Mouse (Mus musculus) MEL (cell line): ENCODE data around the gene Pipox. TPM values are rescaled to one million over a fixed set of nuclear protein-coding genes. Genes with fewer than 3 reads are reported as not detected.
A peak's percentile ranks its signal among the peaks of the same experiment; 100 is the strongest.

ENCODE experiments used
- DNase-seq: peaks from one replicate; pipeline ENCODE4 v3.0.0; 2011; ENCODE audit warnings: low read depth, low spot score
- H3K27ac ChIP-seq: 2 replicates; pipeline ENCODE4 v1.5.1; 2012; ENCODE audit warnings: low read depth, mild to moderate bottlenecking, control low read depth, low read length, moderate library complexity; ENCODE audit not compliant: control insufficient read depth
- H3K27me3 ChIP-seq, 2 experiments: fragments of 150-350 bp in 1 of 2; sonication (generic) in 1 of 2; 2 replicates each; pipeline ENCODE4 v1.6.1; 2012; ENCODE audit warnings: low read length in 2 of 2, mild to moderate bottlenecking in 2 of 2, improper control_type of control experiment in 1 of 2, moderate library complexity in 1 of 2; ENCODE audit not compliant: insufficient read depth in 2 of 2, control insufficient read depth in 1 of 2
- H3K36me3 ChIP-seq, 2 experiments: 2 replicates each; pipeline ENCODE4 v1.6.1; 2012 to 2014; ENCODE audit warnings: low read length in 2 of 2, improper control_type of control experiment in 1 of 2, inconsistent platforms in 1 of 2, mild to moderate bottlenecking in 1 of 2; ENCODE audit not compliant: insufficient read depth in 2 of 2, control insufficient read depth in 1 of 2
- H3K4me1 ChIP-seq, 2 experiments: fragments of 150-350 bp in 1 of 2; sonication (generic) in 1 of 2; 2 replicates each; pipeline ENCODE4 v1.6.1; 2012; ENCODE audit warnings: low read length in 2 of 2, improper control_type of control experiment in 1 of 2, mild to moderate bottlenecking in 1 of 2; ENCODE audit not compliant: insufficient read depth in 2 of 2, control insufficient read depth in 1 of 2
- H3K4me3 ChIP-seq, 2 experiments: fragments of 150-350 bp in 1 of 2; sonication (generic) in 1 of 2; 2 replicates each; pipeline ENCODE4 v1.5.1; 2012; ENCODE audit warnings: low read depth in 2 of 2, low read length in 2 of 2, mild to moderate bottlenecking in 2 of 2, moderate library complexity in 2 of 2, control low read depth in 1 of 2, improper control_type of control experiment in 1 of 2; ENCODE audit not compliant: control insufficient read depth in 1 of 2, insufficient read depth in 1 of 2
- H3K79me2 ChIP-seq: 2 replicates; pipeline ENCODE4 v1.6.1; 2012; ENCODE audit warnings: mild to moderate bottlenecking, low read length, moderate library complexity; ENCODE audit not compliant: control insufficient read depth, poor library complexity, insufficient read depth
- H3K9ac ChIP-seq: 2 replicates; pipeline ENCODE4 v1.6.1; 2012; ENCODE audit warnings: low read depth, mild to moderate bottlenecking, control low read depth, low read length, moderate library complexity; ENCODE audit not compliant: control insufficient read depth, poor library complexity, severe bottlenecking
- H3K9me3 ChIP-seq: fragments of 150-350 bp; sonication (generic); replicated peaks from 2 replicates; pipeline ENCODE4 v1.6.1; 2012; ENCODE audit warnings: mild to moderate bottlenecking, low read length, improper control_type of control experiment, moderate library complexity; ENCODE audit not compliant: insufficient read depth
- BHLHE40 ChIP-seq: IDR thresholded peaks from 2 replicates; pipeline ENCODE4 v1.6.1; 2012; ENCODE audit warnings: low read depth, mild to moderate bottlenecking, inconsistent platforms, low read length, improper control_type of control experiment, borderline replicate concordance
- CHD2 ChIP-seq: IDR thresholded peaks from 2 replicates; pipeline ENCODE4 v1.6.1; 2011; ENCODE audit warnings: low read length, improper control_type of control experiment
- GABPA ChIP-seq: IDR thresholded peaks from 2 replicates; pipeline ENCODE4 v1.6.1; 2012; ENCODE audit warnings: low read depth, mild to moderate bottlenecking, inconsistent platforms, low read length, improper control_type of control experiment, moderate library complexity
- HCFC1 ChIP-seq: IDR thresholded peaks from 2 replicates; pipeline ENCODE4 v1.6.1; 2012; ENCODE audit warnings: low read depth, mild to moderate bottlenecking, inconsistent platforms, low read length, improper control_type of control experiment, moderate library complexity
- MAFK ChIP-seq: IDR thresholded peaks from 2 replicates; pipeline ENCODE4 v1.6.1; 2011; ENCODE audit warnings: low read depth, mild to moderate bottlenecking, low read length, improper control_type of control experiment, borderline replicate concordance
- MAX ChIP-seq: IDR thresholded peaks from 2 replicates; pipeline ENCODE4 v1.6.1; 2011; ENCODE audit warnings: low read length, improper control_type of control experiment
- MAZ ChIP-seq: IDR thresholded peaks from 2 replicates; pipeline ENCODE4 v1.6.1; 2012; ENCODE audit warnings: low read depth, mild to moderate bottlenecking, inconsistent platforms, low read length, improper control_type of control experiment
- MXI1 ChIP-seq: IDR thresholded peaks from 2 replicates; pipeline ENCODE4 v1.6.1; 2011; ENCODE audit warnings: mild to moderate bottlenecking, low read depth, low read length, improper control_type of control experiment
- NELFE ChIP-seq: IDR thresholded peaks from 2 replicates; pipeline ENCODE4 v1.6.1; 2011; ENCODE audit warnings: low read depth, low read length, improper control_type of control experiment
- NRF1 ChIP-seq: IDR thresholded peaks from 2 replicates; pipeline ENCODE4 v1.6.1; 2014; ENCODE audit warnings: low read depth, mild to moderate bottlenecking, inconsistent platforms, low read length, improper control_type of control experiment, moderate library complexity; ENCODE audit not compliant: poor library complexity, insufficient read depth, severe bottlenecking
- POLR2A ChIP-seq, 2 experiments: IDR thresholded peaks; 2 replicates each; pipeline ENCODE4 v1.6.1; 2011 to 2012; ENCODE audit warnings: low read length in 2 of 2, mild to moderate bottlenecking in 2 of 2, control low read depth in 1 of 2, improper control_type of control experiment in 1 of 2, low read depth in 1 of 2, moderate library complexity in 1 of 2; ENCODE audit not compliant: control insufficient read depth in 1 of 2, insufficient read depth in 1 of 2, poor library complexity in 1 of 2
- POLR2AphosphoS2 ChIP-seq: IDR thresholded peaks from 2 replicates; pipeline ENCODE4 v1.6.1; 2011; ENCODE audit warnings: low read length, improper control_type of control experiment
- POLR2AphosphoS5 ChIP-seq: IDR thresholded peaks from 2 replicates; pipeline ENCODE4 v1.6.1; 2012; ENCODE audit warnings: low read depth, borderline replicate concordance, mild to moderate bottlenecking, inconsistent platforms, low read length, moderate library complexity, mixed read lengths
- RCOR1 ChIP-seq: IDR thresholded peaks from 2 replicates; pipeline ENCODE4 v1.6.1; 2012; ENCODE audit warnings: low read depth, mild to moderate bottlenecking, inconsistent platforms, low read length, improper control_type of control experiment
- SIN3A ChIP-seq: IDR thresholded peaks from 2 replicates; pipeline ENCODE4 v1.6.1; 2012; ENCODE audit warnings: low read length, improper control_type of control experiment, inconsistent platforms
- SMC3 ChIP-seq: IDR thresholded peaks from 2 replicates; pipeline ENCODE4 v1.6.1; 2011; ENCODE audit warnings: low read depth, low read length, improper control_type of control experiment
- TAL1 ChIP-seq: IDR thresholded peaks from 2 replicates; pipeline ENCODE4 v1.6.1; 2012; ENCODE audit warnings: mild to moderate bottlenecking, inconsistent platforms, low read length, moderate library complexity, mixed read lengths
- TBP ChIP-seq: IDR thresholded peaks from 2 replicates; pipeline ENCODE4 v1.8.0; 2011; ENCODE audit warnings: low read depth, low read length, improper control_type of control experiment
- TCF12 ChIP-seq: IDR thresholded peaks from 2 replicates; pipeline ENCODE4 v1.6.1; 2014; ENCODE audit warnings: low read depth, mild to moderate bottlenecking, inconsistent platforms, low read length, improper control_type of control experiment, moderate library complexity
- polyA plus RNA-seq, 2 experiments: library from polyadenylated mRNA; stranded (reverse) in 1 of 2; unstranded in 1 of 2; fragments of >175 nt in 1 of 2; fragments of >200 nt in 1 of 2; gene quantifications; 2 replicates each; pipeline versions ENCODE4 v1.2.1 to v1.2.4; 2012; ENCODE audit warnings: low replicate concordance in 2 of 2, low read depth in 1 of 2; ENCODE audit not compliant: insufficient read length in 2 of 2, insufficient read depth in 1 of 2, missing spikeins in 1 of 2
- total RNA-seq: library from RNA; depleted of rRNA; stranded (reverse); fragments of 300-350 nt; gene quantifications from 2 replicates; pipeline ENCODE4 v1.2.3, GENCODE M21; 2012

Gene Pipox
- total and polyA plus RNA-seq, 3 experiments = not detected

GRCm38 (mm10) chr11:77875847-77876759, 17.8 kb downstream of the Pipox start:
- Histone ChIP-seq H3K4me1 (peaks cover 0 to 3% of the 10 kb centered on the region in 2 experiments; a peak in 1 of 4 replicates), H3K27ac (no peak overlapping the region), H3K36me3 (no peaks in the 10 kb centered on the region), H3K9ac (no peak overlapping the region), H3K9me3 (no peaks in the 10 kb centered on the region), H3K27me3 (peaks cover 4 to 14% of the 10 kb centered on the region in 2 experiments), H3K79me2 (no peaks in the 10 kb centered on the region), H3K4me3 (no peak overlapping the region)
- TF ChIP-seq TCF12 (peak; percentile 51; the same call in 1 of the 2 replicates), GABPA (no peak), TBP (no peak), POLR2AphosphoS2 (no peak), SMC3 (no peak), MXI1 (no peak), BHLHE40 (no peak), TAL1 (peak; percentile 63), MAX (no peak)
- peak; percentile 24 for DNase-seq

GRCm38 (mm10) chr11:77875269-77875668, 18.6 kb downstream of the Pipox start:
- Histone ChIP-seq H3K9me3 (no peaks in the 10 kb centered on the region), H3K27me3 (peaks cover 4 to 11% of the 10 kb centered on the region in 2 experiments)
- no peak for DNase-seq

More at GRCm38 (mm10) chr11:77875269-77875668, 18.6 kb downstream of the Pipox start:
- Histone ChIP-seq H3K9ac (no peak overlapping the region), H3K79me2 (no peaks in the 10 kb centered on the region), H3K4me1 (peaks cover 0 to 3% of the 10 kb centered on the region in 2 experiments; a peak in 1 of 4 replicates), H3K27ac (no peak overlapping the region), H3K36me3 (no peaks in the 10 kb centered on the region)
- TF ChIP-seq MAFK (no peak), HCFC1 (no peak), POLR2AphosphoS5 (no peak), TCF12 (no peak), CHD2 (no peak), RCOR1 (no peak), POLR2A (IDR thresholded peaks at IDR 0.05; ENCODE audit: control insufficient read depth in 1 of 2, insufficient read depth in 1 of 2, low read depth in 1 of 2, low read length in 2 of 2, poor library complexity in 1 of 2) (no peak), MAZ (no peak), NRF1 (no peak), MXI1 (no peak), SIN3A (no peak), NELFE (no peak)
- TF ChIP-seq, all 39 proteins: peak for 0
- no peak overlapping the region for H3K4me3 ChIP-seq
